Mouse (Mus musculus) olfactory bulb, adult 2 months (tissue): ENCODE data around the gene Pde6d.

Experiments
- CTCF ChIP-seq: fragments of 200-500 bp; IDR thresholded peaks from 2 replicates; pipeline ENCODE4 v1.5.1; 2012; ENCODE audit warnings: low read depth, mild to moderate bottlenecking, low read length, moderate library complexity; ENCODE audit not compliant: insufficient read depth
- POLR2A ChIP-seq: fragments of 200-500 bp; IDR thresholded peaks from 2 replicates; pipeline ENCODE4 v1.6.1; 2012; ENCODE audit warnings: mild to moderate bottlenecking, low read depth, low read length, moderate library complexity; ENCODE audit not compliant: insufficient read depth

DNA sequence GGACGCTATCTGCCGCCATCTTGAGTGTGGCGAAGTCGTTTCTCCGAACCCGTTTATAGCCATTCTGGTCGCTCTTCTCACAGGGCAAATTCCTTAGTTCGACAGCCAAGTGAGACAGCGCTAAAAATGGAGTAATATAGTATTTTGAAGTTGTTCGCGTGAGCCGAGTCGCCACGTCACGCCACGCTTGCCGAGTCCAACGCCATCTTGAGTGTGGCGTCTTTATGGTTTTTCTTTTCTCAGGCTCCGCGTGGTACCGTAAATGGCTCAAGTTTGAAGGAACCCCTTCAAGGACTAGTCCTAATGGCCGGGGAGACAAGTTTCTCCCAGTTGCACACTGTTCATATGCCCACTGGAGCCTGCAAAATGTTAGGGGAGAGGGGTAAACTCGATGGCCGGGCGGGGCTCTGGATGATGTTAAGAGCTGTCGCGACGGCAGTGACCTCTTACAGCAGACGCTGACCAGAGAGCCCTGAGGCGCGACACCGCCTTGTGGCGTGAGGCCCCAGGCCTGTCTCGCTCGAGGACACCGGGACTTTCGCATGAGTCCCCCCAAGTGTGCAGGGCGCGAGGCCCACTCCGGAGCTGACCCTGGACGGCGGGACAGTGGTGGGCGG, 56.8 kb downstream of the Pde6d start:
- peak; percentile 88 for TF ChIP-seq CTCF
- 0 out of 2 replicates have a peak, but pooled peaks have one; percentile 7 for TF ChIP-seq POLR2A
